Mouse (Mus musculus): ENCODE measurements at regions not wholly inside any gene's neighbourhood (a gene's known extent, or its start where the extent isn't known, plus 50 kb on each side); places are given as distances from the start of the nearest gene placed in this dataset.
"Not testable (repeated sequence)": the region's sequence is repeated elsewhere in the genome, so short reads cannot be mapped to it uniquely, and the experiment has no call there.

DNA sequence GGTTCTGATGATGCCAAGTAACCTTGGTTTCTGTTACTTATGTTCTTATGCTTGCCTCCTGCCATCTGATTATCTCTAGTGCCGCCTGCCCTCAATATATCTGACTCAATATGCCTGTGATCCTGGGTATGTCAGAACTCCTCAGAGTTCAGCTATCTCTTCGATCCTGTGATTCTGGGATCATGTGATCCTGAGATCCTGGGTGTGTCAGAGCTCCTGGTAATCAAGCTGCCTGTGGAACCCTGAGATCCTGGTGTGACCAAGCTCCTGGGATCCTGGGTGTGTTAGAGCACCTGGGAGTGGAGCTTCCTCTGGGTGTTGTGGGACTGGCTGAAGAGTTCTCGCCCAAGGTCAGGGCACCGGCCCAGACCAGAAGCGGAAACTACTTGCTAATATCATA lies 147.1 kb upstream of the Gm37988 start:
- TF ChIP-seq POLR2A, CTCF (IDR thresholded peaks at IDR 0.05; ENCODE audit: extremely low read depth, insufficient read depth, low read length): not testable (repeated sequence)

Measured in cortical plate, adult 2 months (tissue).